Mouse (Mus musculus): ENCODE measurements at regions not wholly inside any gene's neighbourhood (a gene's known extent, or its start where the extent isn't known, plus 50 kb on each side); places are given as distances from the start of the nearest gene placed in this dataset.

- ATAC-seq (ENCODE audit: low FRiP score): no peak
- no peaks in the 10 kb centered on the region for H3K27me3 ChIP-seq
- no peaks in the 10 kb centered on the region for H3K4me1 ChIP-seq (replicated peaks)
- no peak overlapping the region for H3K27ac ChIP-seq
- no peak overlapping the region for H3K4me2 ChIP-seq
- no peaks in the 10 kb centered on the region for H3K9me3 ChIP-seq
- no peak overlapping the region for H3K9ac ChIP-seq
- 96% methylated on average over 6 of the region's 6 CpGs for WGBS
- no peaks in the 10 kb centered on the region for H3K36me3 ChIP-seq
- H3K4me3 ChIP-seq: no peak overlapping the region
These were observed 155.6 kb downstream of the Adamts15 start for GRCm38 (mm10) chr9:30766701-30767100.

GRCm38 (mm10) chr9:30766171-30766570 is 156.1 kb downstream of the Adamts15 start:
- no peak overlapping the region for H3K9ac ChIP-seq
- H3K36me3 ChIP-seq: no peaks in the 10 kb centered on the region
- no peaks in the 10 kb centered on the region for H3K4me1 ChIP-seq (replicated peaks)
- H3K27me3 ChIP-seq: no peaks in the 10 kb centered on the region
- no peak overlapping the region for H3K27ac ChIP-seq
- ATAC-seq (ENCODE audit: low FRiP score): no peak
- no peaks in the 10 kb centered on the region for H3K9me3 ChIP-seq
- H3K4me3 ChIP-seq: no peak overlapping the region
- H3K4me2 ChIP-seq: no peak overlapping the region
- 69% methylated on average over 3 of the region's 3 CpGs for WGBS

- Histone ChIP-seq H3K36me3 (no peaks in the 10 kb centered on the region), H3K4me3 (no peak overlapping the region), H3K27ac (no peak overlapping the region), H3K4me1 (replicated peaks) (no peaks in the 10 kb centered on the region), H3K27me3 (no peaks in the 10 kb centered on the region), H3K9me3 (no peaks in the 10 kb centered on the region), H3K4me2 (no peak overlapping the region), H3K9ac (no peak overlapping the region)
- ATAC-seq (ENCODE audit: low FRiP score): no peak
- 84% methylated on average over 7 of the region's 7 CpGs for WGBS
These were observed 157.2 kb downstream of the Adamts15 start for GRCm38 (mm10) chr9:30765017-30765569.

- WGBS: 89% methylated on average over 1 of the region's 1 CpGs
- Histone ChIP-seq H3K27me3 (no peaks in the 10 kb centered on the region), H3K36me3 (no peaks in the 10 kb centered on the region), H3K9me3 (no peaks in the 10 kb centered on the region), H3K9ac (no peak overlapping the region), H3K4me1 (replicated peaks) (no peaks in the 10 kb centered on the region), H3K4me2 (no peak overlapping the region), H3K4me3 (no peak overlapping the region), H3K27ac (no peak overlapping the region)
- ATAC-seq (ENCODE audit: low FRiP score): no peak
These were observed 159.3 kb downstream of the Adamts15 start for GRCm38 (mm10) chr9:30762913-30763312.

GRCm38 (mm10) chr9:30758121-30758520 is 164.1 kb downstream of the Adamts15 start:
- WGBS: 88% methylated on average over 3 of the region's 3 CpGs
- H3K9ac ChIP-seq: no peak overlapping the region
- H3K4me2 ChIP-seq: no peak overlapping the region
- no peaks in the 10 kb centered on the region for H3K4me1 ChIP-seq (replicated peaks)
- no peaks in the 10 kb centered on the region for H3K36me3 ChIP-seq
- no peak overlapping the region for H3K4me3 ChIP-seq
- no peaks in the 10 kb centered on the region for H3K27me3 ChIP-seq
- ATAC-seq (ENCODE audit: low FRiP score): no peak
- no peaks in the 10 kb centered on the region for H3K9me3 ChIP-seq
- H3K27ac ChIP-seq: no peak overlapping the region

GRCm38 (mm10) chr9:30757406-30757805 is 164.8 kb downstream of the Adamts15 start:
- Histone ChIP-seq H3K4me1 (replicated peaks) (no peaks in the 10 kb centered on the region), H3K9ac (no peak overlapping the region), H3K9me3 (no peaks in the 10 kb centered on the region), H3K4me2 (no peak overlapping the region), H3K27me3 (no peaks in the 10 kb centered on the region), H3K4me3 (no peak overlapping the region), H3K36me3 (no peaks in the 10 kb centered on the region), H3K27ac (no peak overlapping the region)
- no peak for ATAC-seq (ENCODE audit: low FRiP score)
- 94% methylated on average over 8 of the region's 8 CpGs for WGBS

GRCm38 (mm10) chr9:30756796-30757195 is 165.5 kb downstream of the Adamts15 start:
- ATAC-seq (ENCODE audit: low FRiP score): no peak
- Histone ChIP-seq H3K27ac (no peak overlapping the region), H3K36me3 (no peaks in the 10 kb centered on the region), H3K27me3 (no peaks in the 10 kb centered on the region), H3K9ac (no peak overlapping the region), H3K9me3 (no peaks in the 10 kb centered on the region), H3K4me2 (no peak overlapping the region), H3K4me1 (replicated peaks) (no peaks in the 10 kb centered on the region), H3K4me3 (no peak overlapping the region)
- WGBS: 94% methylated on average over 4 of the region's 4 CpGs

- no peaks in the 10 kb centered on the region for H3K27me3 ChIP-seq
- H3K27ac ChIP-seq: no peak overlapping the region
- H3K9ac ChIP-seq: no peak overlapping the region
- H3K9me3 ChIP-seq: no peaks in the 10 kb centered on the region
- no peak overlapping the region for H3K4me3 ChIP-seq
- no peaks in the 10 kb centered on the region for H3K4me1 ChIP-seq (replicated peaks)
- no peak overlapping the region for H3K4me2 ChIP-seq
- no peaks in the 10 kb centered on the region for H3K36me3 ChIP-seq
- WGBS: 91% methylated on average over 1 of the region's 1 CpGs
- ATAC-seq (ENCODE audit: low FRiP score): no peak
These were observed 166.7 kb downstream of the Adamts15 start for GRCm38 (mm10) chr9:30755586-30755985.

- H3K27me3 ChIP-seq: no peaks in the 10 kb centered on the region
- no peak for ATAC-seq (ENCODE audit: low FRiP score)
- no peak overlapping the region for H3K9ac ChIP-seq
- no peak overlapping the region for H3K4me3 ChIP-seq
- no peaks in the 10 kb centered on the region for H3K9me3 ChIP-seq
- H3K27ac ChIP-seq: no peak overlapping the region
- no peak overlapping the region for H3K4me2 ChIP-seq
- H3K36me3 ChIP-seq: no peaks in the 10 kb centered on the region
- H3K4me1 ChIP-seq (replicated peaks): no peaks in the 10 kb centered on the region
- 97% methylated on average over 5 of the region's 5 CpGs for WGBS
These were observed 167.4 kb downstream of the Adamts15 start for GRCm38 (mm10) chr9:30754826-30755225.

- no peak overlapping the region for H3K27ac ChIP-seq
- H3K4me3 ChIP-seq: no peak overlapping the region
- no peaks in the 10 kb centered on the region for H3K4me1 ChIP-seq (replicated peaks)
- WGBS: 22% methylated on average over 9 of the region's 9 CpGs
- no peak overlapping the region for H3K9ac ChIP-seq
- no peaks in the 10 kb centered on the region for H3K36me3 ChIP-seq
- no peaks in the 10 kb centered on the region for H3K27me3 ChIP-seq
- no peaks in the 10 kb centered on the region for H3K9me3 ChIP-seq
- no peak overlapping the region for H3K4me2 ChIP-seq
- ATAC-seq (ENCODE audit: low FRiP score): no peak
These were observed 178.8 kb downstream of the Adamts15 start for GRCm38 (mm10) chr9:30743471-30743870.

- WGBS: 82% methylated on average over 8 of the region's 8 CpGs
- Histone ChIP-seq H3K9me3 (no peaks in the 10 kb centered on the region), H3K9ac (no peak overlapping the region), H3K4me3 (no peak overlapping the region), H3K4me2 (no peak overlapping the region), H3K4me1 (replicated peaks) (no peaks in the 10 kb centered on the region), H3K27me3 (no peaks in the 10 kb centered on the region), H3K36me3 (no peaks in the 10 kb centered on the region), H3K27ac (no peak overlapping the region)
- ATAC-seq (ENCODE audit: low FRiP score): no peak
These were observed 179.7 kb downstream of the Adamts15 start for GRCm38 (mm10) chr9:30742471-30743098.

GRCm38 (mm10) chr9:30731687-30732086 is 190.6 kb downstream of the Adamts15 start:
- no peaks in the 10 kb centered on the region for H3K4me1 ChIP-seq (replicated peaks)

GRCm38 (mm10) chr9:30723364-30724070 is 198.7 kb downstream of the Adamts15 start:
- WGBS: 95% methylated on average over 1 of the region's 1 CpGs
- no peak overlapping the region for H3K9ac ChIP-seq
- H3K4me2 ChIP-seq: no peak overlapping the region
- H3K9me3 ChIP-seq: no peaks in the 10 kb centered on the region
- H3K27ac ChIP-seq: no peak overlapping the region
- H3K4me3 ChIP-seq: no peak overlapping the region
- H3K27me3 ChIP-seq: no peaks in the 10 kb centered on the region
- no peaks in the 10 kb centered on the region for H3K4me1 ChIP-seq (replicated peaks)
- no peak for ATAC-seq (ENCODE audit: low FRiP score)
- H3K36me3 ChIP-seq: no peaks in the 10 kb centered on the region

More at GRCm38 (mm10) chr9:30731687-30732086, 190.6 kb downstream of the Adamts15 start:
- no peak for ATAC-seq (ENCODE audit: low FRiP score)
- Histone ChIP-seq H3K36me3 (no peaks in the 10 kb centered on the region), H3K9me3 (no peaks in the 10 kb centered on the region), H3K27me3 (no peaks in the 10 kb centered on the region), H3K9ac (no peak overlapping the region), H3K4me3 (no peak overlapping the region), H3K27ac (no peak overlapping the region), H3K4me2 (no peak overlapping the region)
- 67% methylated on average over 2 of the region's 2 CpGs for WGBS
